Mouse (Mus musculus): ENCODE measurements around the gene Txnrd2. TPM values are rescaled to one million over a fixed set of nuclear protein-coding genes. Genes with fewer than 3 reads are reported as not detected.

Gene Txnrd2
- polyA plus RNA-seq, 1 experiment from 2014 or later = 31.7 TPM

GRCm38 (mm10) chr16:18506524-18507199, 80.5 kb downstream of the Txnrd2 start:
- H3K36me3 ChIP-seq = peaks cover 12% of the 10 kb centered on the region; the same call in 1 of the 2 replicates
- 91% methylated on average over 3 of the region's 3 CpGs for WGBS
- no peaks in the 10 kb centered on the region for H3K4me1 ChIP-seq (replicated peaks)
- H3K4me3 ChIP-seq = no peak overlapping the region
- no peak overlapping the region for H3K9ac ChIP-seq
- H3K27me3 ChIP-seq = no peaks in the 10 kb centered on the region
- no peak for ATAC-seq (ENCODE audit: low FRiP score, low read depth)
- no peak overlapping the region for H3K4me2 ChIP-seq
- no peak overlapping the region for H3K27ac ChIP-seq (replicated peaks)
- H3K9me3 ChIP-seq = no peaks in the 10 kb centered on the region

- Histone ChIP-seq H3K36me3 (0 out of 2 replicates have a peak, but pooled peaks cover 7% of the 10 kb centered on the region), H3K4me1 (replicated peaks) (no peaks in the 10 kb centered on the region), H3K4me2 (no peak overlapping the region), H3K4me3 (no peak overlapping the region), H3K27ac (replicated peaks) (no peak overlapping the region), H3K9ac (no peak overlapping the region), H3K9me3 (no peaks in the 10 kb centered on the region), H3K27me3 (no peaks in the 10 kb centered on the region)
- ATAC-seq (ENCODE audit: low FRiP score, low read depth) = no peak
- 73% methylated on average over 1 of the region's 1 CpGs for WGBS
Observed at GRCm38 (mm10) chr16:18507200-18507549, 81.0 kb downstream of the Txnrd2 start.

- Histone ChIP-seq H3K4me1 (replicated peaks) (no peaks in the 10 kb centered on the region), H3K9ac (no peak overlapping the region), H3K4me2 (no peak overlapping the region), H3K9me3 (no peaks in the 10 kb centered on the region), H3K27me3 (no peaks in the 10 kb centered on the region), H3K36me3 (no peaks in the 10 kb centered on the region), H3K27ac (replicated peaks) (no peak overlapping the region), H3K4me3 (no peak overlapping the region)
- 90% methylated on average over 5 of the region's 5 CpGs for WGBS
- no peak for ATAC-seq (ENCODE audit: low FRiP score, low read depth)
Observed at GRCm38 (mm10) chr16:18511741-18512140, 85.6 kb downstream of the Txnrd2 start.

DNA sequence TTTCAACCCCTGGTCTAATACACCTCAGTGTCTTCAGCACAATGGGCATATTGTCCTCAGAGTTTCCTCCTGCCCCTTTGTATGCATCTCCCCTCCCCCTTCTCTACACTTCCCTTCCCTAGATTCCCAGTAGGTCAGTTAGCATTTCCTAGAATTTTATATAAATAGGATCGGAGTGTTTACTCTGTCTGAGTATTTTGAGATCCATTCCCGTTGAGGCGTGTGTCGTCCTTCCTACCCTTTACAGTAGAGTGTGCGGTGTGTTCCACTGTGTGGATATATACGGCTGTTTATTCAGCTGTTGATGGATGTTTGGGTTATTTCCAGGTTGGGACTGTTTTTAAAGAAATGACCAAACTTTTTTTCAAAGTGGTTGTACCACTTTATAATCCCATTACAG, 87.3 kb downstream of the Txnrd2 start:
- Histone ChIP-seq H3K9me3 (no peaks in the 10 kb centered on the region), H3K27ac (replicated peaks) (no peak overlapping the region), H3K4me1 (replicated peaks) (no peaks in the 10 kb centered on the region), H3K4me2 (no peak overlapping the region), H3K9ac (no peak overlapping the region), H3K27me3 (no peaks in the 10 kb centered on the region), H3K4me3 (no peak overlapping the region), H3K36me3 (no peaks in the 10 kb centered on the region)
- no peak for ATAC-seq (ENCODE audit: low FRiP score, low read depth)
- 77% methylated on average over 6 of the region's 6 CpGs for WGBS

- Histone ChIP-seq H3K4me1 (replicated peaks) (no peaks in the 10 kb centered on the region), H3K4me2 (no peak overlapping the region), H3K9me3 (no peaks in the 10 kb centered on the region), H3K27me3 (no peaks in the 10 kb centered on the region), H3K27ac (replicated peaks) (no peak overlapping the region), H3K4me3 (no peak overlapping the region), H3K9ac (no peak overlapping the region), H3K36me3 (no peaks in the 10 kb centered on the region)
- no peak for ATAC-seq (ENCODE audit: low FRiP score, low read depth)
Observed at GRCm38 (mm10) chr16:18518091-18518490, 91.9 kb downstream of the Txnrd2 start.

GRCm38 (mm10) chr16:18523563-18524245, 97.5 kb downstream of the Txnrd2 start:
- ATAC-seq (ENCODE audit: low FRiP score, low read depth) = no peak
- Histone ChIP-seq H3K9ac (no peak overlapping the region), H3K27me3 (no peaks in the 10 kb centered on the region), H3K27ac (replicated peaks) (no peak overlapping the region), H3K4me2 (no peak overlapping the region), H3K4me1 (replicated peaks) (no peaks in the 10 kb centered on the region), H3K36me3 (no peaks in the 10 kb centered on the region), H3K4me3 (no peak overlapping the region), H3K9me3 (no peaks in the 10 kb centered on the region)
- 89% methylated on average over 8 of the region's 8 CpGs for WGBS

DNA sequence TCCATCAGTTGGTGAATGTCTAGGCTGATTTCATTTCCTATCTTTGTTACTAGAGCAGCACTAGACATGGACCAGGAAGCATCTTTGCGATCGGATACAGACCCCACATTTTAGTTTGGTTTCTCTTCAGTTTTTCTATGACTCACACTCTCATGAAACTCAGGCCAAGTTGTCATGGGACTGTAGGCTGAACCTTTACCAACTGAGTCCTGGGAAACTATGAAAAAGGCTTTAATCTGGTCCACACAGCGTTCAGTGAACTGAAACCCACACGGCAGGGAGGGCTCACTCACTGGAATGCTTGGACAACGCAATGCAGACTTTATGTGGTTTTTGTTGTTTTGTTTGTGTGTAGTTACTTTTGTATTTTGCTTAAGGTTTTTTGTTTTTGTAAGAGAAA, 102.5 kb downstream of the Txnrd2 start:
- WGBS = 86% methylated on average over 5 of the region's 5 CpGs
- Histone ChIP-seq H3K4me3 (no peak overlapping the region), H3K36me3 (no peaks in the 10 kb centered on the region), H3K9me3 (no peaks in the 10 kb centered on the region), H3K4me2 (no peak overlapping the region), H3K27me3 (no peaks in the 10 kb centered on the region), H3K27ac (replicated peaks) (no peak overlapping the region), H3K4me1 (replicated peaks) (no peaks in the 10 kb centered on the region), H3K9ac (no peak overlapping the region)
- no peak for ATAC-seq (ENCODE audit: low FRiP score, low read depth)

Other genes starting within 250 kb of the Txnrd2 start
- gene Ccdc188, start 208.5 kb upstream of the Txnrd2 start, polyA plus RNA-seq (2015; fragmentation: Nextera tagmentation; extraction: Ambion mirVana) = not detected in 2 replicates
- gene Zdhhc8, start 191.2 kb upstream of the Txnrd2 start, polyA plus RNA-seq (2015; fragmentation: Nextera tagmentation; extraction: Ambion mirVana) = 16.3 and 19.7 TPM in 2 replicates
- gene Trmt2a, start 177.7 kb upstream of the Txnrd2 start, polyA plus RNA-seq (2015; fragmentation: Nextera tagmentation; extraction: Ambion mirVana) = 94.7 and 98.9 TPM in 2 replicates
- gene Ranbp1, start 177.7 kb upstream of the Txnrd2 start, polyA plus RNA-seq (2015; fragmentation: Nextera tagmentation; extraction: Ambion mirVana) = 373 and 402 TPM in 2 replicates
- 2.2 and 6.0 TPM in 2 replicates for gene Gm49776, start 168.1 kb upstream of the Txnrd2 start, polyA plus RNA-seq (2015; fragmentation: Nextera tagmentation; extraction: Ambion mirVana)
- 29.5 and 30.9 TPM in 2 replicates for gene Dgcr8, start 137.1 kb upstream of the Txnrd2 start, polyA plus RNA-seq (2015; fragmentation: Nextera tagmentation; extraction: Ambion mirVana)
- gene Tango2, start 78.3 kb upstream of the Txnrd2 start, polyA plus RNA-seq (2015; fragmentation: Nextera tagmentation; extraction: Ambion mirVana) = 92.5 and 94.0 TPM in 2 replicates
- gene Arvcf, start 78.2 kb upstream of the Txnrd2 start, polyA plus RNA-seq (2015; fragmentation: Nextera tagmentation; extraction: Ambion mirVana) = 78.7 and 81.3 TPM in 2 replicates
- gene Comt, start 468 bp downstream of the Txnrd2 start, polyA plus RNA-seq (2015; fragmentation: Nextera tagmentation; extraction: Ambion mirVana) = 106 and 113 TPM in 2 replicates
- 14.8 and 16.7 TPM in 2 replicates for gene Gnb1l, start 72.3 kb downstream of the Txnrd2 start, polyA plus RNA-seq (2015; fragmentation: Nextera tagmentation; extraction: Ambion mirVana)
- 2.9 and 3.4 TPM in 2 replicates for gene Rtl10, start 72.5 kb downstream of the Txnrd2 start, polyA plus RNA-seq (2015; fragmentation: Nextera tagmentation; extraction: Ambion mirVana)
- gene Tbx1, start 164.3 kb downstream of the Txnrd2 start, polyA plus RNA-seq (2015; fragmentation: Nextera tagmentation; extraction: Ambion mirVana) = 1.1 and 1.2 TPM in 2 replicates
- 11.8 and 14.8 TPM in 2 replicates for gene Gp1bb, start 196.0 kb downstream of the Txnrd2 start, polyA plus RNA-seq (2015; fragmentation: Nextera tagmentation; extraction: Ambion mirVana)
- 14.8 and 18.8 TPM in 2 replicates for gene Gm49601, start 200.0 kb downstream of the Txnrd2 start, polyA plus RNA-seq (2015; fragmentation: Nextera tagmentation; extraction: Ambion mirVana)
- 192 and 212 TPM in 2 replicates for gene Sept5, start 203.6 kb downstream of the Txnrd2 start, polyA plus RNA-seq (2015; fragmentation: Nextera tagmentation; extraction: Ambion mirVana)